Mouse (Mus musculus): ENCODE data around the gene Spata2.

Spata2 gene

GRCm38 (mm10) chr2:167492713-167493636, at the start of gene Spata2:
Gene Spata2, minus strand, starts transcription at chr2:167492887.
- DNase-seq (ENCODE audit: low spot score in 2 of 2): peak; percentile 92 to 97

GRCm38 (mm10) chr2:167542361-167542760, 49.7 kb upstream of the Spata2 start:
- DNase-seq (ENCODE audit: low spot score in 2 of 2): no peak

GRCm38 (mm10) chr2:167541761-167542160, 49.1 kb upstream of the Spata2 start:
- no peak for DNase-seq (ENCODE audit: low spot score in 2 of 2)

GRCm38 (mm10) chr2:167541324-167541723, 48.6 kb upstream of the Spata2 start:
- no peak for DNase-seq (ENCODE audit: low spot score in 2 of 2)

- no peak for DNase-seq (ENCODE audit: low spot score in 2 of 2)
Measured at GRCm38 (mm10) chr2:167540477-167541110, 47.9 kb upstream of the Spata2 start.

GRCm38 (mm10) chr2:167539536-167540476, 47.1 kb upstream of the Spata2 start:
- peak in 1 of 2 experiments; percentile 61 for DNase-seq (ENCODE audit: low spot score in 2 of 2)

- DNase-seq (ENCODE audit: low spot score in 2 of 2): peak in 1 of 2 experiments; percentile 62
Measured at GRCm38 (mm10) chr2:167538671-167539306, 46.1 kb upstream of the Spata2 start.

GRCm38 (mm10) chr2:167537476-167538297, 45.0 kb upstream of the Spata2 start, which contains the start of gene Snai1:
Gene Snai1, plus strand, starts transcription at chr2:167538195.
- DNase-seq (ENCODE audit: low spot score in 2 of 2): peak; percentile 87 to 94

GRCm38 (mm10) chr2:167536320-167536945, 43.7 kb upstream of the Spata2 start:
- no peak for DNase-seq (ENCODE audit: low spot score in 2 of 2)

GRCm38 (mm10) chr2:167533880-167534279, 41.2 kb upstream of the Spata2 start:
- no peak for DNase-seq (ENCODE audit: low spot score in 2 of 2)

GRCm38 (mm10) chr2:167532131-167532530, 39.4 kb upstream of the Spata2 start:
- peak; percentile 50 to 81 for DNase-seq (ENCODE audit: low spot score in 2 of 2)

GRCm38 (mm10) chr2:167530536-167530935, 37.8 kb upstream of the Spata2 start:
- no peak for DNase-seq (ENCODE audit: low spot score in 2 of 2)

- DNase-seq (ENCODE audit: low spot score in 2 of 2): no peak
Measured at GRCm38 (mm10) chr2:167529935-167530513, 37.3 kb upstream of the Spata2 start.

GRCm38 (mm10) chr2:167528278-167528677, 35.6 kb upstream of the Spata2 start:
- DNase-seq (ENCODE audit: low spot score in 2 of 2): peak in 1 of 2 experiments; percentile 50

GRCm38 (mm10) chr2:167519606-167520252, 27.0 kb upstream of the Spata2 start:
- DNase-seq (ENCODE audit: low spot score in 2 of 2): no peak

GRCm38 (mm10) chr2:167515688-167516087, 23.0 kb upstream of the Spata2 start:
- no peak for DNase-seq (ENCODE audit: low spot score in 2 of 2)

GRCm38 (mm10) chr2:167514641-167515040, 22.0 kb upstream of the Spata2 start:
- DNase-seq (ENCODE audit: low spot score in 2 of 2): no peak

- no peak for DNase-seq (ENCODE audit: low spot score in 2 of 2)
Measured at GRCm38 (mm10) chr2:167512970-167513369, 20.3 kb upstream of the Spata2 start.

- DNase-seq (ENCODE audit: low spot score in 2 of 2): no peak
Measured at GRCm38 (mm10) chr2:167512365-167512764, 19.7 kb upstream of the Spata2 start.
